Mouse (Mus musculus): ENCODE results near the gene Kdm4b.

Gene Kdm4b

DNA sequence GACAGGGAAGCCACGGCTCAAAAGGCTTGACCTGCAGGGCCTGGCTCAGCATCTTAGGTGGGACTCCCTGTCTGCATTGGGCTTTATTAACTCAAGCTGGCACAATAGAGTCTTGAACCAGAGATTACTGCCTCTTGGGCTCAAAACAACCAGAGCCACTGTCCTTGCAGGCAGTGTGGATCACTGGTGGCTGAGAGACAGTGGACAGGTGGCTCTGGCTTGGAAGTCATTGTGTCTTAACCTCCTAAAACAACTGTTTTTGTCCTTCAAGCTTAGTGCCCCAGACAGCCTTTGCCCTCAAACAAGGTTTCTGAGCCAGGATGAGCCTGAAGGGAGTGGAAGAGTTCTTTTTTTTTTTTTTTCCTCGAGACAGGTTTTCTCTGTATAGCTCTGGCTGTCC lies 19.5 kb downstream of the Kdm4b start:
- DNase-seq (ENCODE audit: low read depth), result no peak

DNA sequence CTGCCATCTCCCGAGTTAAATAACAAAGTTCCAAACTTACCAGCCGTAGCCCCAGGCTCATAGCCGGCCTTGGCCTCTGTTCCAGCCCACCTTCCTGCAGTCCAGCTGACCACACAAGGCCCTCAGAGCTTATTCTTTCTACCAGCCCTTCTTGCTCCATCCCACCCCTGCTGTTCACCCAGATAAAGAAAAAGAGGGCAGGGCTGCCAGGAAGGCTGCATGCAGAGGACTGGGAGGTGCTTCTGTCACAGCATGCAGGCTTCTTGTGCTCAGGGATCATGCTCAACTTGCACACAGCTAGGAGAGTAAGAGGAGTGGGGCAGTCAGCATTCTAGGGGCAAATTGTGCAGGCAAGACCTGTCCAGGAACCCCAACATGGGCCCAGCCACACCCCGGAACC lies 22.3 kb downstream of the Kdm4b start:
- DNase-seq (ENCODE audit: low read depth), result no peak

DNA sequence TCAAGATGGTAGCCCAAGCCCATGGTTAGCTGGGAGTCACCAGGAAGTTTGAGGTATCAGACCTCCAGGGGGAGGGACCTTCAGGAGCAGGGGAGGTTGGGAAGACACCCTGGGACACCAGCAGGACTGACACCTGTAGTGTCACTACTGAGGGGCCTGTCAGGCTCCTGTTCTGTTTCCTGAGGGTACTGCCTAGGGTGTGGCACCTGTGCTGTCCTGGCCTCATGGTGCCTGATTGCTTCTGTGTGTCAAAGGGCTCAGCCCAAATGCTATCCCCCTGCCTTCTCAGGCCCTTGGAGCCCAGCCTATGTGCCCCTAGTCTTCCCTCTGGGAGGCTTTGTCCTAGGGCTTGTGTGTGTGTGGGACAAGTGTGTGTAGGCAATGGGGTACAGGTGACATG lies 22.7 kb downstream of the Kdm4b start:
- no peak for DNase-seq (ENCODE audit: low read depth)

DNA sequence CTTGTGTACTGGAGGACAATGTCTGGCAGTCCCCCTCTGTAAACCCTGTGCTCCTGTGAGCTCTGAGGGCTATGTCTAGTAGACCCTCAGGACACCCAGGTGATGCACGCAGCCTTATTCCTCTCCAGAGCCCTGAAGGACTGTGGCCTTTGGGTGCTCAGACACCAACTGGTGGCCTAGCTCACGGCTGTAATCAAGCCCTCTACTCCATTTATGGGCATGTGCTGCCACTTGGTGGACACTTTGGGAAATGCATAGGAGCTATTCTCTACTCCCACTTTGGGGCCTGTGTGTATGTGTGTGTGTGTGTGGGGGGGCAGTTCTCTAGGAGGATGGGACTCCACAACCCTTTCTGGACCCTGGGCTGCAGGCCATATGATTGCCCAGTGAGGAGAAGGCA lies 24.8 kb downstream of the Kdm4b start:
- peak; percentile 89 for DNase-seq (ENCODE audit: low read depth)

DNA sequence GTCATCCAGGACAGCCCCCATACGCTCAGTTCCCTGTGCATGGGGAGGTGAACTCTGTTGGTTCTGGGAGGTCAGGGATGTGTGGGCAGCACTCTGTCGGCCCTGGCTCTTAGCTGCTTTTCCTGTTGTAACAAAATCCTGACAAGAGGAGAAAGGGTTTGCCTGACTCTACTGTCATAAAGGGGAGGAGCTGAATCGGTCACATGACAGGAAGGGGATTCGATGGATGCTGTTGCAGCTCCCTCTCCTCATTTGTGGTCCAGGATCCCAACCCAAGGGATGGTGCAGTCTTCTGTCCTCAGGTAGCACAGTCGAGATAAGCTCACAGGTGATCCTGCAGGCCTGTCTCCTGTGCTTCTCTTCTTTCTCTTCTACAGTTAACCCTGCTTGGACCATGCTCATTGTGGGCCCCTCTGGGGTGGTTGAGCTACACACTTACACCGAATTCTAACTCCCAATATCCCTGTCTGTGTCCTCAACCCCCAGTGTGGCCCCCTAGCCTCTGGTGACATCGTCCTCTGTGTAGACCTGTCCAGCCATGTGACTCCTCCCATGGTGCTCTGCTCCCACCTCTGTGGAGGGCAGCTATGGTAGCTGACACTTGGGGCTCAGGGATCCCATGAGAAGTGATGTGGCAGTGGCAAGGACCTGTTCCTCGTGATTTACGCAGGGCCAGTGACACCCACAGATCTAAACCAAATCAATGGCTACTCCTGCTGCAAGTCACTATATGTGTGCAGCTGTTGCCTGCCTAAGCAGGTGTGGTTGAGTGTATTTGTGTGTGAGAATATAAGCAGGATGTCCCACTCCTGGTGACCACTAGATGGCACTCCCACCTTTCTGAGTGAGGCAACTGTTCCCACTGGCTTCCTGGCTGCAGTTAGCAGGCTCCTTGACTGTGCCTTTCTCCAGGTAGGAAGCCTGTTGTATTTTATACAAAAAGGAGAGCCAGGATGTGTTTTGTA lies 31.3 kb downstream of the Kdm4b start:
- DNase-seq (ENCODE audit: low read depth), result peak; percentile 84

DNA sequence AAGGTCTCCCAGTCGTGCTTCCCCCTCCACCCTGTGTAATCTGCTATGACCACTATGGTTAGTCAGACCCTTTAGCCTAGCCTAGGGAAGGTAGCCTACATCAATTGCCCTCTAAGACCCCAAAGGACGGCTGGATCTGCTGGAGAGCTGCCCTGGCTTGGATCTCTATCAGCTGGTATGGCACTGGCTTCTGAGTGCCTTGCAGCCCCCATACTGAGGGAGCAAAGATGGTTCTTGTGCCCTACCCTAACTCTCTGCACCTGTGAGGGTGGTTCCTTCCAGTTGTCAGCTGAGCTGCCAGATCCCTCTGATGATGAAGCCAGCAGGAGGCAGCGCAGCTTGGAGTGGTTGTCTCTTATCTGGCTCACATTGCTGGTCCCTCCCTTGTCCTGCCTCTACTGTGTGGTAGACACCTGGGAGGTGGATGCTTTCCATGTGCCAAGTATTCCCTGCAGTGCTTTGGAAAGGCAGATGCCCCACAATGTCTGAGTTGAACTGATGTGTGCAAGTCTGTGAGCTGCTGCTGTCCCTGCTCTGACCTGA lies 33.4 kb downstream of the Kdm4b start:
- no peak for DNase-seq (ENCODE audit: low read depth)

DNA sequence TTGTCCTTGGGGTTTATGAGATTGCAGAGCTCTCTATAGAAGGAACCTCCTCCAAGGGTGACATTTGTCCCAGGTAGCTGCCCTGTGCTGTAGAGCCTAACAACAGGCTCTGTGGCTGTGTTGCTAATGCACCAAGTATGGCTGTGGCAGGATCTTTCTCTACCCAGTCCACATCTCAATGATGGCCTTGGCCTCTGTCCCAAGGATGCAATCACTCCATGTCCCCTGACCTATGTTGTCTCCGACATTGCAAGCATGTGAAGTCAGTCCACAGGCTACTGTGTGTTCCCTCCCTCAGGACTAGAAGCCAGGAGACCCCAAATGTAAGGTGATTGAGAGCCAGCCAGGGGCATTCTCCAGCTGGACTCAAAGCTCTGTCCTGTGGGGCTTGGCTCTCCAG lies 34.0 kb downstream of the Kdm4b start:
- no peak for DNase-seq (ENCODE audit: low read depth)

DNA sequence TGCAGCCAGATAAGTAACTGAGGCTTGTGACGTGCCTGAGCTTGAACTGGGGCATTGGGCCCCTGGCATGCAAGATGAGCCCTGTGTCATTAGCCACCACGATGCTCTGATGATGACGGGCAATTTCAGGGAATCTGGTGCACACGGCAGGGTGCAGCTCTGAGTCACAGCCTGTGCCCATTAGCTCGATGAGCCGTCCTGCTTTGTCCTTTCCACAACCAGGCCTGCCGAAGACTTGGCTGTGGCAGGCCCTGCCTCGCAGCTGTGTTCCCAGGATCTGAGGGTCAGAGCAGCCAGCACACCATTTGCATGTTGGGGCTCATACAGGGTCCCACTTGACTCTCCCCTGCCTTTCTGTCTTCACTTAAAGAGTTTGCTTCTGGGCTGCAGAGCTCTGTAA lies 34.6 kb downstream of the Kdm4b start:
- DNase-seq (ENCODE audit: low read depth), result no peak

DNA sequence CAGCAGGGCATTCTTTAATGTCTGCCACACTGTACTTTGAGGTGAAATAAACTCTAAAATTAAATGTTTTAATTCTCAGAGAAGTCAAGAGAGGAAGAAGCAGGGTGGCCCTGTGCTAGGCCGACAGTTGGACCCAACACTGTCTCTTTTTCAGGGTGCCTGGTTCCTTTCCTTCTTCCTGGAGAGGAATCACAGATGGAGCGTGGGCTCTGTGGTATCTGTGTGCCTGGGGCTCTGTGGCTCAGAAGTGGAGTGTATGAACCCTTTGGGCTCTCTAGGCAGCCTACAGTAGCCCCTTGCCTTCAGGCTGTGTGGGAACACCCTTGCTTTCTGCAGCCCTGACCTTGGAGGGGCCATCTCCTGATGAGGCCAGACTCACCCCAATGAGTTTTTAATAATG lies 35.7 kb downstream of the Kdm4b start:
- no peak for DNase-seq (ENCODE audit: low read depth)

DNA sequence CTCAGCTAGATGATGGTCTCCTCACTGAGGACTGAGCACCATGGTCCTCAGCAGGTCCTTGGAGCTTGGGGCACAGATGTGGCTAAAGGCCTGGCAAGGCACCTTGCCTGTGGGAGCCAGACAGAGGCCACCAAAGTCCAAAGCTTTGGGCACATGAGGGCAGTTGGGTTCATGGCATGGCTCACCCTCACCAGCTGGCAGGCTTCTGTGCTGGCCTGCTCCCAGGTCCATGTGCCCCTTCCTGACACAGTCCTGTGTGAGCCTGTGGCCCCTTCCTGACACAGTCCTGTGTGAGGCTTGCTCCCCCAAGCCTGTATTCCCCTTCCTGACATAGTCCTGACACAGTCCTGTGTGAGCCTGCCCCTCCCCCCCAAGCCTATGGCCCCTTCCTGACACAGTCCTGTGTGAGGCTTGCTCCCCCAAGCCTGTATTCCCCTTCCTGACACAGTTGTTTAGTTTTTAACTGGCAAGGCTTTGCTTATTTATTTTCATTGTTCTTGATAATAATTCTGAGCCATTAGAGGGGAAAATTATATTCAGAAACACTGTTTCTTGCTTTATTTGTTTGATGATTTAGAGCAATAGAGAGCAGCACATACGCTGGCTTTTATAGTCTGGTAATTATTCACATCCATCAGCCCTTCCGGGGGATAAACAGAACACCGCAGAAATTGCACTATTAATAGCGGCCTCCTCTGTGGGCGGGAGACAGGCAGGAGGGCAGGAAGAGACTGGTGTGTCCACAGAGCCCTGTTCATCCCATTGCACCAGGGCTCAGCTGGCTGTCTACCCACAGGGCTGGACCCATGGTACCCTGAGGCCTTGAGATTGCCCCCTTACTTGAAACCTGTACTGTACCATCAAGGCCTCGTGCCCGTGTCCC lies 40.2 kb downstream of the Kdm4b start:
- DNase-seq (ENCODE audit: low read depth), result no peak

DNA sequence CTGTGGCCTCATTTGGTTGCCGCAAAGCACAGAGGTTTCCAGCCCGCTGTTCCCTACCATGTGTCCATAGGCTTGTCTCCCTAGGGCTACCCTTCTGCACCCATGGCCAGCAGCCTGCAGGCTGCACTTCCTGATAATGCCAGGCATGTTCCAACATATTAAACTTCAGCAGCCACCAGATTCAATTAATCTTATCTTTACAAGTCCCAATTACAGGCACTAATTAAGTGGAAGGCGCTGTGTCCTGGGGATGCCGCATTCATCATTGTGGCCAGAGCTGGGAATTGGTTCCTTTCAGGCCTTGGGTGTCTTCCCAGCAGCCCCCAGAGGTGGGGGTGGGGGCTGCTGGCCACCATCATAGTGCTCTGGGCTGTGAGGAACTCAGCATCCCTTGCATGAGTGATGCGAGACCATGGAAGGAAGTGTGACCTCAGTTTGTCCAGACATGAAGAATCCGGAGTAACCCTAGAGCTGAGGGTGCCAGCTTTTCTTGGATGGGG lies 42.5 kb downstream of the Kdm4b start:
- no peak for DNase-seq (ENCODE audit: low read depth)

DNA sequence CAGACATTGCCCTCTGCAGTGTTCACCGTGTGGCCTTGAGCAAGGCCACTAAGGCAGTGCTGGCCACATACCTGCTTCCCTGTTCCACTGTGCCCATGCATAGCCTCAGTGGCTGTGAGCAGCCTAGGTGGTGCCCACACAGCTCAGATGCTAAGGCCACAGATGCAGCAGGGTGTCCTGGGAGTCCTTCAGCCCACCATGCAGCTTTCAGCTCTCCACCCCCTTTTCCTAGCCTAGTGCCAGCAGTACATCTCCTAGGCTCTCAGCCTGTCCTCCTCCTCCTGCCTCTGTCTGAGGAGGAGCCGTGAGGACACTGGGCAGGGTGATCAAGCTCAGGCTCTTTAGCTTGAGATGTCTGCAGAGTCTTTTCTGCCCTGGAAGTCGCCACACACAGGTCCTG lies 44.2 kb downstream of the Kdm4b start:
- no peak for DNase-seq (ENCODE audit: low read depth)

DNA sequence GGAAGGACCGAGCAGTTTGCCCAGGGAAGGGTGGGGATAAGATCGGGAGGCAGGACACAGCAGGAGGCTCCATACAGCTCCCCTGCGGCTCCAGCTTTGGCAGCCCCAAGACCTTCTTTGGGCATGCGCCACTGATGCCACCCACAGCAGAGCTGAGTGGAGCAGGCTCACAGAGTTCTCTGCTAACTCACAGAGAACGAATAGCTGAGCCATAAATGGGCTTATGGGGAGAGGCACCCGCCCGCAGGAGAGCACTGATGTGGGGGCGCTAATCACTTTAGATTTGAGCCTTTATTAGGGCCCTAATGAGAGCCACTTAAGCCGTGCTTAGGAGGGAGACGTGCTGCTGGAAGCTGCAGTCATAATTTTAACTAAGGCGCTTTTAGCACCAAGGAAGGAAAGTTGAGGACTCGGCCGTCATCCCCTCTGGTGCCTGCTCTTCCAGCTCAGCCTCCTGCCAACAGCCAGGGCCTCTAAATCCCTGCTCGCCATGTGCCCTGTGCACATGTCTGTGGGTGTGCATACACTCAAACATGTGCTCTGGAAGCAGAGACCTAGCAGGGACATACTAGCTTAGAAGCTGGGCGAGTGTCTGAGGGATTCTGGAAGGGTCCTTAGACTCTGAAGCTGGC lies 45.3 kb downstream of the Kdm4b start:
- DNase-seq (ENCODE audit: low read depth), result no peak

DNA sequence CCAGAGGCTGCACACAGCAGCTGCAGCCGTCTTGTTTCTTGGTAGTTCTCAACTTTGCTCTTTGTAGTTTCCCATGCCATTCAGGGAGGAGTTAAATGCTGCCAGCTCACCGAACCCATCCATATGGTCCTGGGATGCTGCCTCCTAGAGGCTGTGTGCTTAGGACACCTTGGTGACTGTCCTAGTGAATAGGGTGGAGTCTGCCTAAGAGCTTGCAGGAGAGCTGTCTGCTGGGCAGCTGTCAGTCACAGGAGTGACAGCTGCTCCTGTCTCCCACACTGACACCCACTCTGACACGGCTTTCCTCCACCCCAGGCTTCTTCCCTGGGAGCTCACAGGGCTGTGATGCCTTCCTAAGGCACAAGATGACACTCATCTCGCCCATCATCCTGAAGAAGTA lies 46.2 kb downstream of the Kdm4b start:
- DNase-seq (ENCODE audit: low read depth), result no peak

DNA sequence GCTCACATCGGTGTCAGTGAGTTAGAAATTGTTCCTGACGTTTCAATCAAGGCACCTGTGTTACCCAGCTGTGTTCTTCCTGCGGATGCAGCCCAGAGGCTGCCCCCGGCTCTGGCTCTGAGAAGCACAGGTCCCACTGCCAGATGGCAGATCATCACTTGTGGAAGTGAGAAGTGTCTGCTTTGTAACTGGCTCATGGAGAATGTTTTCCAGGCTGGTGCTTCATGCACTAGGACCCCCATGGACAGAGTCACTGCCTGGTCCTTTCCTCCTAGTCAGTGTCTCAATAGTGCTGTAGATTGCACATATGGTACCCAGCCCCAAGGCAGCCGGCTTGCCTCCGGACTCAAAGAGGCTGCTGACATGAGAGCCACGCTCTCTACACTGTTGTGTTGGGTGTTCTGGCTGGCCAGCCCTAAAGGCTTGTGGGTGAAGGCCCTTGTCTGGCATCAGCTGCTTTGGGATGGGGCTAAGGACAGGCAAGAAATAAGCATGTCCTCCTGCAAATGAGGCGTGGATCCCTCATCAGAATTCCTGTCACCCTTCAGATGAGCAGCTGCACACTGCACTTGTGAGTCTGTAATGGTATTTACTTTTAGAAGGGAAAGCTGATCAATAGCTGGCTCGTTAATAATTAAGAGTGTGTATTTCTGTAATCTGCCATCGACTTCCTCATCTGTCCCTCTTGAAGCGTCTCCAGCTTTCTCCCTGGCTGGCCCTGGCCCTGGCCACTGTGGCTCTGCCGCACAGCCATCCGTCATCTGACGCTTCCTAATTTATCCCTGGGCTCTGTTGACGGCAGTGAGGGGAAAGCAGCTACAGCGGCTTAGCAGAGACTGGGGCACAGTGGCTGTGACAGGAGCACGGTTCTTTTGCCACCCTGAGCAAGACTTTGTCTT lies 47.5 kb downstream of the Kdm4b start:
- no peak for DNase-seq (ENCODE audit: low read depth)

DNA sequence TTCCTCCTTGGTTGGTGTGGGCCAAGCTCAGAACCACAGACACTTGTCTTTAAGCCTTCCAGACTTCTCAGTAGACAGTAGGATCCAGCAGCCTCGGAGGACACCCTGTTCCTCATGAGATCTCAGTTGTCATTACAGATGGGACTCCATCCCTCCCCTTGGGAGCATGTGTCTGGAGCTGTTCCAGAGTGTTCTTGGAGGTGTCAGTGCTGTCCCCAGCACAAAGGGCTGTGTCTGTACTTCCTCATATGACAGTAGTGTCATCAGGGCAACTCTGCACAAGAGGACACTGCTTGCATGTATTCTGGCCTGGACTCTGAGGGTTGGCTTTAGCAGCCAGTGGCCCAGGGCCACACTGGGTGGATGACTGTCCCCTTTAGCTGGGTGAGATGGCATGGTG lies 49.0 kb downstream of the Kdm4b start:
- no peak for DNase-seq (ENCODE audit: low read depth)

DNA sequence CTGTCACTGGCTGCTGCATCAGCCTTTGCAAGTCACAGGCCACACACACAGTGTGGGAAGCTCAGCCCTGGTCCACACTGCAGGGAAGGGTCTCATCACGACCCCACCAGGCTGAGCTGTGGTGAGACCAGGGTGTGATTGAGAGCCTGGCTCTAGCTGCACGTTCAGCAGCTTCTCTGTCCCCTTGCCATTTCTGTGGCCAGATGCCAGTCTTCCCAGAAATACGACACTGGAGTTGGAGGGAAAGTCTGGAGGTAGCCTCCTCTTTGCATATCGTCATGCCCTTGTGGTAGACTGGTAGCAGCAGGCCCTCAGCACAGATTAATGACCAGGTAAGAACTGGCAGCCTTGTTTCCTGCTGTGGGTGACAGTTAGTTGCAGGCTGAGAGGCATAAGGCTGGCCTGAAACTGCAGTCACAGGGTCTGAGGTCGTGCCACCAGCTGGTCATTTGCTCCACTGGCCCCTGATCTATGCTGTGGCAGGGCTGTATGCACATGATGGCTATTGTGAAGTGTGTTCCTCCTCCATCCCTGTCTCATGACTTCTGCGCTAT lies 53.5 kb downstream of the Kdm4b start:
- no peak for DNase-seq (ENCODE audit: low read depth)

DNA sequence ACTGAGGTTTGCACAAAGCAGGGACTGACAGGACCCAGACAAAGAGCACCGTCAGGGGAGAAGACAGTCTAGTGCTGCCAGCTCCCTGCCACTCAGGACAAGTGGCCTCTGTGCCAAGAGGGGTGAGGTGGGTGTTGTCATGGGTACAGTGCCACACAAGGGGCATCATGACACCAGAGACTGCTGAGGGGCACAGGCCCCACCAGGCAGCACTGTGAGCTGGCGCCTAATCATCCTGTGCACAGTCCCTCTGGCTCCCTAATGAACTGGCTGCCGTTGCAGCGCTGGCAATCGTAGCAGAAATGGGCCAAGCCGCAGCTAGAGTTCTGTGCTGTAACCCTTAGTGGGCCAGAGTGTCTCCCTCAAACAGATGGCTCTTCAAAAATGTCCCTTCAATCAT lies 54.4 kb downstream of the Kdm4b start:
- no peak for DNase-seq (ENCODE audit: low read depth)

DNA sequence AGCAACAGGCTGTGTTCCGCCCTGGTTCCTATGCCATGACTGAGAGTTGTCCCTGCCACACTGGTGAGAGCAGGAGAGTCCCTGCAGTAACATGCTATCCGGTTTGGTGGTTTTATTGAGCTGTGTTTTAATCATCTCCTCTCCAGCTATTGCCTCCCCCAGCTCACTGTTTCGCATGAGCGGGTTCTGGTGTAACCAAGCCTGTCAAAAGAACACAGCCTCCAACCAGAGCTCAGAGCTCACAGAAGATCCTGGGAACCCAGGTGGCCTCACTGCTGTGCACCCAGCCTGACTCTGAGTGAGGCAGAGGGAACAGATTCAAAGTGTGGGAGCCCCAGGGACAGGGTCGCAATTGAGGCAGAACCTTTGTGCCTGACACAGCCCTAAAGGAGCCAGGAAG lies 55.3 kb downstream of the Kdm4b start:
- no peak for DNase-seq (ENCODE audit: low read depth)

DNA sequence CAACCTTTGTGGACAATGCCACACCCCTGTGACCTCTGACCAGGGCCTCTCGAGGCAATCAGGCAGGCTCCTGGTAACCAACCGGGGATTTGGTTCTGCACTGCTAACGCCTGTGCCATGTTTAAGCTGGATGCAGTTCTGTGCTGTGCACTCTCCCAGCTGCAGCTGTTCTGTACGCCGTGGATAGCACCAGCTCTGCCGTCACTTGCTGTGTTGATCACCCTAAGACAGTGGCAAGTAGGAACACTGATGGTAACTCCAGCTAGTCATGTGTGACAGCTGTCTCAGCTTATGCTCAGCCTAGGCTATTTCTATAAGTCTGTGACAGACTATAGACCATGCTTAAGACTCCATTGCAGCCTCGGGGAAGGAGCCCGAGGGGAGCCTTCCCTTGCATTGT lies 57.1 kb downstream of the Kdm4b start:
- DNase-seq (ENCODE audit: low read depth), result no peak

DNA sequence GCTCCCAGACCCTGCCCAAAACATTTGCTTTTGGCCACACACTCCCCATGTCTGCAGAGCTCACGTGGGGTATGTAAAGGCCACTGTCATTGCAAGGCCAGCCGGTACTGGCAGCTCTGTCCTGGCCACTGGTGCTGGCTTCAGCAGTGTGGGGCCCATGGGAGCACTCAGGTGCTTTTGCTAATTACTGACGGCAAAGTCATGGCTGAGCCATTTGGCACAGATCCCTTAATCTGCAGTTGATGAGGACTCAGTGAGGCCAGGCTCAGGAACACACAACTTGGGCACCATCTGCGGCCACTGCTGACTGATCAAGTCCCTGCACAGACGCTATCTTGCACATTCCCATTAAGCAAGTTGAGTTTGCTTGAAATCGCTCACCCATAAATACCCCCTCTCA lies 59.0 kb downstream of the Kdm4b start:
- no peak for DNase-seq (ENCODE audit: low read depth)
